Comparison of ENCODE assay signal across 26 mouse cellular contexts in genomic region chr10:107053846-107054624, GRCm38 (mm10).
DNase-seq lines count a peak whose midpoint lies in the region; ATAC-seq and TF ChIP-seq lines count a peak whose summit lies in the region.
"Had no signal": no experiment of that assay in that cellular context is flagged by ENCODE, and none has a peak within 500 bp of the region (broad histone marks: within the 10 kb centered on the region; RNA-seq: fewer than 3 reads in every experiment).

No protein-coding gene starts in this region.

- H3K9ac ChIP-seq in embryonic facial prominence, embryonic 14.5 days (ENCODE audit: low read depth, low read length): no peak overlapping the region
- H3K9ac ChIP-seq in kidney, postnatal 0 days (ENCODE audit: low read depth, low read length): no peak overlapping the region
- no peak overlapping the region for H3K9ac ChIP-seq in lung, embryonic 14.5 days
- H3K9ac ChIP-seq in lung, postnatal 0 days (replicated peaks; ENCODE audit: low read depth): no peak overlapping the region
- H3K9ac ChIP-seq in lung, embryonic 16.5 days (ENCODE audit: low read length): no peak overlapping the region
- H3K9ac ChIP-seq: embryonic facial prominence, embryonic 13.5 days; forebrain, embryonic 12.5 days had no signal

- DNase-seq in embryonic facial prominence, embryonic 14.5 days (ENCODE audit: low spot score): peak; percentile 23
- no peak for DNase-seq in embryonic facial prominence, embryonic 10.5 days (ENCODE audit: low spot score)
- peak; percentile 17 for DNase-seq in kidney, postnatal 0 days (ENCODE audit: low spot score)
- no peak for DNase-seq in kidney, postnatal 10 days
- peak; percentile 66 for DNase-seq in lung, embryonic 14.5 days
- DNase-seq in lung, postnatal 0 days (ENCODE audit: low spot score): no peak
- no peak for DNase-seq in lung, adult 2 months
- DNase-seq: adrenal gland, adult 8-10 months; adrenal gland, postnatal 14 days; adrenal gland, postnatal 36 days; B cell, adult 2 months; cerebellum, adult 11-12 months; cerebellum, adult 2 months; cerebellum, adult 9-10 months; cerebellum, postnatal 10 days; cerebellum, postnatal 25 days had no signal

- H3K36me3 ChIP-seq in embryonic facial prominence, embryonic 14.5 days (ENCODE audit: control insufficient read depth, insufficient read depth, low read length): no peaks in the 10 kb centered on the region
- no peaks in the 10 kb centered on the region for H3K36me3 ChIP-seq in embryonic facial prominence, embryonic 10.5 days (replicated peaks)
- no peaks in the 10 kb centered on the region for H3K36me3 ChIP-seq in kidney, postnatal 0 days (ENCODE audit: insufficient read depth, low read length)
- no peaks in the 10 kb centered on the region for H3K36me3 ChIP-seq in lung, embryonic 14.5 days (ENCODE audit: insufficient read depth)
- H3K36me3 ChIP-seq in lung, postnatal 0 days (ENCODE audit: insufficient read depth, low read length): no peaks in the 10 kb centered on the region
- no peaks in the 10 kb centered on the region for H3K36me3 ChIP-seq in lung, embryonic 16.5 days (ENCODE audit: control insufficient read depth, insufficient read depth, low read length)
- H3K36me3 ChIP-seq: embryonic facial prominence, embryonic 13.5 days; forebrain, embryonic 12.5 days; G1E had no signal

- no peak for TF ChIP-seq EP300 in lung, postnatal 0 days (IDR thresholded peaks at IDR 0.05)

- H3K9me3 ChIP-seq in embryonic facial prominence, embryonic 14.5 days (ENCODE audit: control insufficient read depth, low read length): no peaks in the 10 kb centered on the region
- no peaks in the 10 kb centered on the region for H3K9me3 ChIP-seq in embryonic facial prominence, embryonic 10.5 days
- no peaks in the 10 kb centered on the region for H3K9me3 ChIP-seq in kidney, postnatal 0 days (replicated peaks; ENCODE audit: low read length)
- no peaks in the 10 kb centered on the region for H3K9me3 ChIP-seq in lung, embryonic 14.5 days (ENCODE audit: low read depth, low read length)
- H3K9me3 ChIP-seq in lung, postnatal 0 days (ENCODE audit: low read length): no peaks in the 10 kb centered on the region
- no peaks in the 10 kb centered on the region for H3K9me3 ChIP-seq in lung, embryonic 16.5 days (ENCODE audit: control insufficient read depth, low read length)
- H3K9me3 ChIP-seq: embryonic facial prominence, embryonic 13.5 days; forebrain, embryonic 12.5 days had no signal

- H3K27me3 ChIP-seq in embryonic facial prominence, embryonic 14.5 days (replicated peaks; ENCODE audit: control insufficient read depth, insufficient read depth, low read length): no peaks in the 10 kb centered on the region
- no peaks in the 10 kb centered on the region for H3K27me3 ChIP-seq in embryonic facial prominence, embryonic 10.5 days (replicated peaks; ENCODE audit: low read depth, poor library complexity, severe bottlenecking)
- H3K27me3 ChIP-seq in kidney, postnatal 0 days (ENCODE audit: insufficient read depth, low read length): no peaks in the 10 kb centered on the region
- no peaks in the 10 kb centered on the region for H3K27me3 ChIP-seq in lung, embryonic 14.5 days (ENCODE audit: insufficient read depth, low read length)
- H3K27me3 ChIP-seq in lung, postnatal 0 days (replicated peaks; ENCODE audit: insufficient read depth, low read length): no peaks in the 10 kb centered on the region
- H3K27me3 ChIP-seq in lung, embryonic 16.5 days (ENCODE audit: control insufficient read depth, insufficient read depth, low read depth, low read length): no peaks in the 10 kb centered on the region
- H3K27me3 ChIP-seq: CH12.LX; embryonic facial prominence, embryonic 13.5 days; forebrain, embryonic 12.5 days; Patski had no signal

- H3K27ac ChIP-seq in embryonic facial prominence, embryonic 14.5 days (replicated peaks; ENCODE audit: low read depth, low read length): no peak overlapping the region
- no peak overlapping the region for H3K27ac ChIP-seq in embryonic facial prominence, embryonic 10.5 days (replicated peaks)
- no peak overlapping the region for H3K27ac ChIP-seq in kidney, postnatal 0 days
- no peak overlapping the region for H3K27ac ChIP-seq in lung, embryonic 14.5 days (ENCODE audit: low read depth)
- H3K27ac ChIP-seq in lung, postnatal 0 days (ENCODE audit: low read length): no peak overlapping the region
- no peak overlapping the region for H3K27ac ChIP-seq in lung, embryonic 16.5 days (ENCODE audit: low read length)
- H3K27ac ChIP-seq: embryonic facial prominence, embryonic 13.5 days; forebrain, embryonic 12.5 days had no signal

- no peak for ATAC-seq in embryonic facial prominence, embryonic 14.5 days (ENCODE audit: low read depth)
- no peak for ATAC-seq in kidney, postnatal 0 days (replicated peaks; ENCODE audit: low FRiP score, low read depth)
- peak; percentile 64 for ATAC-seq in lung, embryonic 14.5 days (ENCODE audit: insufficient read depth)
- ATAC-seq in lung, postnatal 0 days: no peak
- ATAC-seq in lung, embryonic 16.5 days (ENCODE audit: low read depth): peak; percentile 69
- ATAC-seq: activated CD4-positive, CD25-positive, alpha-beta regulatory T cell, adult 4 months; CD4-positive, CD25-positive, alpha-beta regulatory T cell, adult 4 months; forebrain, embryonic 14.5 days; forebrain, embryonic 16.5 days; Patski had no signal

- H3K4me3 ChIP-seq in embryonic facial prominence, embryonic 14.5 days (ENCODE audit: low read depth, low read length): no peak overlapping the region
- H3K4me3 ChIP-seq in embryonic facial prominence, embryonic 10.5 days: no peak overlapping the region
- no peak overlapping the region for H3K4me3 ChIP-seq in kidney, postnatal 0 days (replicated peaks; ENCODE audit: low read depth, low read length)
- no peak overlapping the region for H3K4me3 ChIP-seq in lung, embryonic 14.5 days (ENCODE audit: low read depth, low read length)
- H3K4me3 ChIP-seq in lung, postnatal 0 days (ENCODE audit: low read depth, low read length): no peak overlapping the region
- H3K4me3 ChIP-seq in lung, embryonic 16.5 days (ENCODE audit: low read length): no peak overlapping the region
- H3K4me3 ChIP-seq in lung, adult 2 months (replicated peaks; ENCODE audit: extremely low read depth, low read depth, low read length): no peak overlapping the region
- H3K4me3 ChIP-seq: embryonic facial prominence, embryonic 13.5 days; forebrain, embryonic 12.5 days had no signal

- no peak for TF ChIP-seq POLR2A in lung, adult 2 months (IDR thresholded peaks at IDR 0.05; ENCODE audit: borderline replicate concordance, extremely low read depth, low read depth, low read length)

- H3K4me1 ChIP-seq in embryonic facial prominence, embryonic 14.5 days (ENCODE audit: control insufficient read depth, insufficient read depth, low read length): no peaks in the 10 kb centered on the region
- no peaks in the 10 kb centered on the region for H3K4me1 ChIP-seq in embryonic facial prominence, embryonic 10.5 days
- no peaks in the 10 kb centered on the region for H3K4me1 ChIP-seq in kidney, postnatal 0 days (replicated peaks; ENCODE audit: insufficient read depth, low read length)
- H3K4me1 ChIP-seq in lung, embryonic 14.5 days (ENCODE audit: insufficient read depth): no peaks in the 10 kb centered on the region
- no peaks in the 10 kb centered on the region for H3K4me1 ChIP-seq in lung, postnatal 0 days (ENCODE audit: insufficient read depth, low read depth, low read length)
- H3K4me1 ChIP-seq in lung, embryonic 16.5 days (replicated peaks; ENCODE audit: control insufficient read depth, insufficient read depth, low read length): no peaks in the 10 kb centered on the region
- no peaks in the 10 kb centered on the region for H3K4me1 ChIP-seq in lung, adult 2 months (ENCODE audit: control insufficient read depth, insufficient read depth, low read length)
- H3K4me1 ChIP-seq: embryonic facial prominence, embryonic 13.5 days; forebrain, embryonic 12.5 days had no signal

- 69% methylated on average over 4 of the region's 4 CpGs for WGBS in embryonic facial prominence, embryonic 14.5 days
- 76% methylated on average over 4 of the region's 4 CpGs for WGBS in embryonic facial prominence, embryonic 10.5 days
- 57% methylated on average over 4 of the region's 4 CpGs for WGBS in kidney, postnatal 0 days
- WGBS in lung, embryonic 14.5 days: 52% methylated on average over 4 of the region's 4 CpGs
- WGBS in lung, postnatal 0 days: 47% methylated on average over 4 of the region's 4 CpGs
- 44% methylated on average over 4 of the region's 4 CpGs for WGBS in lung, embryonic 16.5 days
- 59% methylated on average over 4 of the region's 4 CpGs for WGBS in lung, adult 2 months

- no peak for TF ChIP-seq CTCF in kidney, postnatal 0 days (IDR thresholded peaks at IDR 0.05; ENCODE audit: low read depth)
- no peak for TF ChIP-seq CTCF in lung, embryonic 14.5 days (IDR thresholded peaks at IDR 0.05; ENCODE audit: low read depth)
- TF ChIP-seq CTCF in lung, postnatal 0 days (IDR thresholded peaks at IDR 0.05): no peak
- TF ChIP-seq CTCF in lung, adult 2 months (IDR thresholded peaks at IDR 0.05; ENCODE audit: insufficient read depth, low read length): no peak

- no peak overlapping the region for H3K4me2 ChIP-seq in embryonic facial prominence, embryonic 14.5 days (ENCODE audit: low read depth, low read length)
- no peak overlapping the region for H3K4me2 ChIP-seq in kidney, postnatal 0 days (ENCODE audit: low read length)
- H3K4me2 ChIP-seq in lung, embryonic 14.5 days: no peak overlapping the region
- H3K4me2 ChIP-seq in lung, postnatal 0 days (replicated peaks; ENCODE audit: low read depth, low read length): no peak overlapping the region
- H3K4me2 ChIP-seq in lung, embryonic 16.5 days (ENCODE audit: low read depth, low read length): no peak overlapping the region
- H3K4me2 ChIP-seq: embryonic facial prominence, embryonic 13.5 days; forebrain, embryonic 12.5 days had no signal

Comparison
In these comparisons a context has a peak if more than half of its experiments do, and no peak if none do; other contexts are left out.
1. ATAC-seq: peak in lung, embryonic 14.5 days (single experiment) and lung, embryonic 16.5 days (single experiment); none in embryonic facial prominence, embryonic 14.5 days (single experiment), kidney, postnatal 0 days (single experiment) and lung, postnatal 0 days (single experiment).
2. DNase-seq: peak in embryonic facial prominence, embryonic 14.5 days (single experiment), kidney, postnatal 0 days (single experiment) and lung, embryonic 14.5 days (single experiment); none in embryonic facial prominence, embryonic 10.5 days (single experiment), kidney, postnatal 10 days (single experiment), lung, postnatal 0 days (single experiment) and lung, adult 2 months (single experiment).